Mouse (Mus musculus) megakaryocyte, embryonic 14.5 days (primary cell): Measurements from ENCODE around the gene Slc35e1.

Experiments
- FLI1 ChIP-seq: IDR thresholded peaks from 2 replicates; pipeline ENCODE4 v1.6.1; 2012; ENCODE audit warnings: low read length, inconsistent platforms, mixed read lengths
- GATA1 ChIP-seq: IDR thresholded peaks from 3 replicates; pipeline ENCODE4 v1.6.1; 2012; ENCODE audit warnings: mixed read lengths, low read length, inconsistent platforms, borderline replicate concordance

DNA sequence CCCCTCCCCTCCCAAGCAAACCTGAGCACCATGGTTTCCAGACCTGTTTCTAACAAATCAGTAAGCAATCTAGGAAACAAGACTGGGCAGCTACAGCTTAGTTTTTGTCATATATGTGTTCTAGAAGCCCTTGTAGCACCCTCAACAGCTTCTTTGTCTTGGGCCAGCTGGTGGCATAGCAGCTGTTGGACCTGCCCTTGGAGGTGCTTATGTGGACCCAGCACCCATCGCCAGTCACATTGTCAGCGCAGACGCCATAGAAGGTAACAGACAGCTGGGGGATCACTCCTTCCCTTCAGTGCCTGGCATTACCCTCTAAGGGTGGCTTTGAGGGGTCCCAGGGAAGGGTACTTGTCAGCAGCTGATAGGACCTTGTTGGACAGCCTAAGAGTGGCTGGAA lies 34.6 kb downstream of the Slc35e1 start:
- TF ChIP-seq GATA1 = no peak
- TF ChIP-seq FLI1 = no peak
